Mouse (Mus musculus): ENCODE results near the gene Rlim.

DNA sequence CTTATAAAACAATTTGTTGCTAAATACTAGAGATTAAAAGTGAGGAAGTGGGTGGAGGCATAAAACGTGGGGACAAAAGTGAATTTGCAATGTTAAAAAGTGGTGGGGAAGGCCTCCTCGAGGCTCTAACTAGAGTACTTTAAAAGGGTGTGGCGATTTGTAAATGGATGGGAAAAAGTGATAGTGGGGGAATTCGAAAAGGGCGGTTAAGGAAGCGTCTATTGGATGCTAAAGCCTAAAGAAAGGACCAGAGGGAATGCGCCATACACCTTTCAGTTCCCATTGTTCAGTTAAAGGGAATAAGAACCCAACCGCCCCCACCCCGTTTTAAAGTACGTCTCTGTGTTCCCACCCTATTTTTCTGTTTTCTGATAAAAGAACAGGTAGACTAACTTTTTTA is 722 bp upstream of the Rlim start:
- TF ChIP-seq CTCF (conservative IDR thresholded peaks at IDR 0.05 in 1 of 2, IDR thresholded peaks at IDR 0.05 in 1 of 2; ENCODE audit: low read depth in 2 of 2, low read length in 2 of 2): no peak
- no peak for TF ChIP-seq MAX (IDR thresholded peaks at IDR 0.05; ENCODE audit: low read length)
- TF ChIP-seq HCFC1 (IDR thresholded peaks at IDR 0.05; ENCODE audit: low read depth, low read length): no peak
- no peak for TF ChIP-seq ZC3H11A (IDR thresholded peaks at IDR 0.05; ENCODE audit: low read depth, low read length)
- no peak for TF ChIP-seq POLR2A (IDR thresholded peaks at IDR 0.05; ENCODE audit: low read depth, low read length)
- TF ChIP-seq MYC (IDR thresholded peaks at IDR 0.05; ENCODE audit: low read depth, low read length): no peak
- no peak for TF ChIP-seq TBP (conservative IDR thresholded peaks at IDR 0.05; ENCODE audit: low read depth, low read length)
